Mouse (Mus musculus) cerebellum, adult 2 months (tissue): ENCODE data around the gene Sdc4. TPM values are rescaled to one million over a fixed set of nuclear protein-coding genes. Genes with fewer than 3 reads are reported as not detected.
A peak's percentile ranks its signal among the peaks of the same experiment; 100 is the strongest.

Source experiments
- DNase-seq, 2 experiments: peaks; one replicate each; pipeline ENCODE4 v3.0.0; 2021
- H3K27ac ChIP-seq: fragments of 200-500 bp; 2 replicates; pipeline ENCODE4 v1.5.1; 2012; ENCODE audit warnings: low read length, control low read depth, inconsistent platforms; ENCODE audit not compliant: insufficient read depth
- H3K27me3 ChIP-seq: fragments of 200-500 bp; 2 replicates; pipeline ENCODE4 v1.6.1; 2012; ENCODE audit warnings: inconsistent platforms, mild to moderate bottlenecking, low read length, moderate library complexity; ENCODE audit not compliant: control insufficient read depth, insufficient read depth
- H3K4me1 ChIP-seq: fragments of 200-500 bp; 2 replicates; pipeline ENCODE4 v1.6.1; 2011; ENCODE audit warnings: low read length; ENCODE audit not compliant: control insufficient read depth, insufficient read depth
- H3K4me3 ChIP-seq: fragments of 200-500 bp; replicated peaks from 2 replicates; pipeline ENCODE3; 2011; ENCODE audit warnings: mild to moderate bottlenecking, low read depth, low read length, control low read depth; ENCODE audit not compliant: insufficient read depth
- CTCF ChIP-seq: fragments of 200-500 bp; IDR thresholded peaks from 2 replicates; pipeline ENCODE4 v1.5.1; 2011; ENCODE audit warnings: low read depth, mild to moderate bottlenecking, control low read depth, low read length, moderate library complexity, borderline replicate concordance; ENCODE audit not compliant: insufficient read depth
- POLR2A ChIP-seq: fragments of 200-500 bp; IDR thresholded peaks from 2 replicates; pipeline ENCODE4 v1.6.1; 2011; ENCODE audit warnings: low read length, control low read depth, borderline replicate concordance; ENCODE audit not compliant: insufficient read depth
- WGBS: fragments of 180-500 bp; shearing (Covaris S2); methylation state at CpG from one replicate; pipeline ENCODE4 v1.1.7; 2018; 5-methylcytosine and 5-hydroxymethylcytosine counted together
- polyA plus RNA-seq: library from polyadenylated mRNA; depleted of rRNA; stranded (reverse); fragments of >200 nt; gene quantifications from 2 replicates; pipeline ENCODE4 v1.2.3, GENCODE M21; 2012

Gene Sdc4
- polyA plus RNA-seq, 1 experiment: 69.5 TPM

DNA sequence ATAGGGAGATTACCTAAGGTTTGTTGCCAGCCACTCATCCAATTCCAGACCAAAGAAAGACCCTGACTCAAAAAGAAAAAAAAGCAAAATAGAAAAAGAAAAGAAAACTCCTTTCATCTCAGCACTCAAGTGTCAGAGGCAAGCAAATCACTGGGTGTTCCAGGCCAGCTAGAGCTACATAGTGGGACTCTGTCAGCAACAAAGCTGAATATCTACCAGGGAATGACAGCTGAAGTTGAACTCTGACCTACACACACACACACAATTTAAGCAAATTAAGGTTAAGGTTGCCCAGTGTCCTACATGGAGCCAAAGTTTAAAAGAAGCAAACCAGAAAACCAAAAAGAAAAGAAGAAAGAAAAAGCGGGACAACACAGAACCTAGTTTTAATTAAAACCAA, 4.5 kb upstream of the Sdc4 start:
- 86% methylated on average over 1 of the region's 1 CpGs for WGBS
- DNase-seq: no peak
- H3K27me3 ChIP-seq: no peaks in the 10 kb centered on the region
- no peak overlapping the region for H3K27ac ChIP-seq
- TF ChIP-seq POLR2A (no peak), CTCF (no peak)
- no peaks in the 10 kb centered on the region for H3K4me1 ChIP-seq
- H3K4me3 ChIP-seq: no peak overlapping the region

DNA sequence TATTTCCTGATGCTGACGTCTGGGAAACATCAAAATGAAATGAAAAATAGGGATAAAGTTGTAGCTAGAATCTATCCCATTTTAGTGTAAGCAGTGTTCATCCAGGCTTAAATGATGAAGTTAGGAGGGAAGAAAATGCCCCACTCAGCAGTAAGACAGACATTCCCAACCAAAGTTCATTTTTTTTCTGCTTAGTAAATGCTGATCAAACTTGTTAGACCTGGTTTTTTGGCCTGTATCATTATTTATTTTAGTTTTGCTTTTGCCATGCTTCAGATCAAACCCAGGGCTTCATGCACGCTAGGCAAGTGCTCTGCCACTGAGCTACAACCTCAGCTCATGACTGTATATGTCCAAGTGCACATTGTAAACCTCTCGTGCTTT, 2.4 kb upstream of the Sdc4 start:
- TF ChIP-seq POLR2A (no peak), CTCF (no peak)
- 73% methylated on average over 3 of the region's 3 CpGs for WGBS
- no peak for DNase-seq
- Histone ChIP-seq H3K4me1 (no peaks in the 10 kb centered on the region), H3K27me3 (no peaks in the 10 kb centered on the region), H3K4me3 (no peak overlapping the region), H3K27ac (no peak overlapping the region)

DNA sequence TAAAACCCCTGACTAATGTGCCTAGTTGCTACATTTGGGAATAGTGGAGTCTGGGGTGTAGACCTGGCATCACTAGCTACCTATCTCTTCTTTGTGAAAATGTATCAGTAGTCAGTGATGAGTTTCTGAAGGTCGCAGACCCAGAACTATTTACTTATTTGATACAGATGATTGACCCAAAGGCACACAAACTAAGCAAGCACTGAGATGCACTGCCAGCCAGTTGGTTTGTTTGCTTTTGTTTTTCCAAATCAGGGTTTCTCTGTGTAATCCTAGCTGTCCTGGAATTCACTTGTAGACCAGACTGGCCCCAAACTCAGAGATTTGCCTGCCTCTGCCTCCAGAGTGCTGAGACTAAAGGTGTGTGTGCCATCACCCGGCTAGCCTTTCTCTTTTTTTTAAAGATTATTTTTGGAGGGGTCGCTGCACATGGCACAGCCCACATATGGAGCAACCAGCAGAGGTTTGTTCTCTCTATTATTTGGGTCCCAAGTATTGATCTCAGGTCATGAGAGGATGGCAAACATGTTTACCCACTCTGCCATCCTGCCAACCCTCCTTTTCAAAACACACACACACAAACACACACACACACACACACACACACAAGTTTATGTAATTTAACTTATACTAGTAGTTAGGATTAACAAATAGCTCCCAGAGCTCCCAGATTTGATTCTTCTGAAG, 1.9 kb upstream of the Sdc4 start:
- 78% methylated on average over 3 of the region's 3 CpGs for WGBS
- TF ChIP-seq POLR2A (no peak), CTCF (no peak)
- DNase-seq: no peak
- no peaks in the 10 kb centered on the region for H3K4me1 ChIP-seq
- no peak overlapping the region for H3K27ac ChIP-seq
- no peak overlapping the region for H3K4me3 ChIP-seq
- H3K27me3 ChIP-seq: no peaks in the 10 kb centered on the region

DNA sequence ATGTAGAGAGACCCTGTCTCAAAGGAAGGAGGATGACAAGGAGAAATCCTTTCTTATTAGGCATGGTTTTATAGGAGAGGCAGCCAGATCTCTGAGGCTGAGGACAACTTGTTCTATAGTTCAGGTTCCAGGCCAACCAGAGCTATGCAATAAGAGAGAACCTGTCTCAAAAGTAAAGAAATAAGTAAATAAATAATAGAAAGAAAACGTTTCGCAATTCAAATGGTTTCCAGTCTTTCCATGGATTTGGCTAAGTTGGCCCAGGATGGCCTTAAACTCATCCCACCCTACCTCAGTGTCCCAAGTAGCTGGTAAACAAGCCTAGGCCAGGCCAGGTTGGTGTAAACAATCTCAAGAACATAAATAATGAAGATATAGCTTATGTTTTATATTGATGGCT, 1.0 kb upstream of the Sdc4 start:
- no peak for DNase-seq
- no peak overlapping the region for H3K4me3 ChIP-seq
- no peak for TF ChIP-seq POLR2A
- TF ChIP-seq CTCF: no peak
- no peaks in the 10 kb centered on the region for H3K4me1 ChIP-seq
- H3K27me3 ChIP-seq: no peaks in the 10 kb centered on the region
- 89% methylated on average over 2 of the region's 2 CpGs for WGBS
- H3K27ac ChIP-seq: no peak overlapping the region

DNA sequence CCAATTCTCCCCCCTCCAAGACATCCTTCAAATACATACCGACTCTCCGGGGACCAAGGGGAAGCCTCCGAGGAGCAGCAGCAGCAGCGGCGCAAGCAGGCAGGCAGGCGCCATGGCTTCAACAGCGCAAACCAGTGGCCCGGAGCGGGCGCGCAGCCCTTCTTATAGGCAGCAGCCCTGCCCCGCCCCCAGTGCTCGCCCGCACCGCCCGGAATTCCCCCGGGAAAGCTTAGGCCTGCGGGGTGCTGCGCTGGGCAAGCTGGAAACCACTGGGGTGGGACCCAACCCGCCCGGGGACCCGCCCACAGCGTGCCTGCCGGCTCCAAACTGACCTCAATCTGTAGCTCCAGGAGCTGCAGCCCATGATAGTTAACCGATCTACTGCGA, 643 bp downstream of the Sdc4 start:
- Histone ChIP-seq H3K27me3 (no peaks in the 10 kb centered on the region), H3K4me3 (peak overlapping the region; percentile 45), H3K27ac (no peak overlapping the region), H3K4me1 (no peaks in the 10 kb centered on the region)
- WGBS: under 1% methylated on average over 26 of the region's 26 CpGs
- DNase-seq: peak; percentile 43 to 44
- no peak for TF ChIP-seq CTCF
- TF ChIP-seq POLR2A: peak; percentile 35; the same call in 1 of the 2 replicates

DNA sequence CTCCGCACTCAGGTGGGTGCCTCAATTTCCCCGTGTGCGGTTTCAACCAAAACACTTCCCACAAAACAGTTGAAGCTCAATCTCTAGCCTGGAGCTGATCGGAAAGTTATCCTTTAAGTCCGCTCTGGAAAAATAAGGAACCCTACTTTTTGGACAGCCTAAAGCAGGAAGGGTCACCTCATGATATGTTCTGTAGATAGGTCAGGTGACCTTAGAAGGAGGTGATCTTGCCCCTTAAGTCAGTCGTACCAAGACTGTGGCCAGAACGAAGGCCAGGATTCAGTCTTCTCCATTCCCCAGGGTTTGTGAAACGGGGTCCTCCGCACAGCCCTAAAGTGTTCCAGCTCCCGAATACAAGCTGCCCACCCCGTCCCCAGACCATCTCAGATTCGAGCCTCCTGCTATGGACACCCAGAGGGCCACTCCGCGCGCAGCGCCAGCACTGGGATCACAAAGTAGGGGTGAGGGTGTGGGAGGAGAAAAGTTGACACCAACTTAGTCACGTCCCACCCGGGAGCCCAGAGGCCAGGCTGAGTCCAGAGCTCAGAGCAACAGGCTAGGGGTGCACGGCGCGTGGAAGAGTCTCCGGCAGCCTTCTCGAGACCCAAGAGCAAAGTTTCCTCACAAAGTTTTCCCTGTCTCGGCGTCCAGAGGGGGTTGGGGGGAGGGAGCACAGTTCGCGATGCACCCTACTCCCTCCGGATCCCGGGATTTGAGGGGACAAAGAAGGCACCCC, 1.2 kb downstream of the Sdc4 start:
- Histone ChIP-seq H3K4me3 (peak overlapping the region; percentile 45), H3K27me3 (no peaks in the 10 kb centered on the region), H3K4me1 (no peaks in the 10 kb centered on the region), H3K27ac (no peak overlapping the region; the same call in 1 of the 2 replicates)
- no peak for TF ChIP-seq CTCF
- no peak for TF ChIP-seq POLR2A
- DNase-seq: no peak
- WGBS: 6% methylated on average over 29 of the region's 29 CpGs

- DNase-seq: no peak
- WGBS: 43% methylated on average over 7 of the region's 7 CpGs
- H3K4me3 ChIP-seq: peak overlapping the region; percentile 45
- no peaks in the 10 kb centered on the region for H3K4me1 ChIP-seq
- H3K27me3 ChIP-seq: no peaks in the 10 kb centered on the region
- TF ChIP-seq CTCF: no peak
- no peak for TF ChIP-seq POLR2A
- H3K27ac ChIP-seq: peak overlapping the region; percentile 50; the same call in 1 of the 2 replicates
These were observed 2.0 kb downstream of the Sdc4 start for GRCm38 (mm10) chr2:164441731-164442130.

GRCm38 (mm10) chr2:164441155-164441554, 2.5 kb downstream of the Sdc4 start:
- Histone ChIP-seq H3K27me3 (no peaks in the 10 kb centered on the region), H3K27ac (peak overlapping the region; percentile 50), H3K4me3 (peak overlapping the region; percentile 32), H3K4me1 (no peaks in the 10 kb centered on the region)
- TF ChIP-seq CTCF (no peak), POLR2A (no peak)
- 47% methylated on average over 8 of the region's 8 CpGs for WGBS
- no peak for DNase-seq
